Mouse (Mus musculus): ENCODE measurements around the gene Cep128. TPM values are rescaled to one million over a fixed set of nuclear protein-coding genes. Genes with fewer than 3 reads are reported as not detected.
A peak's percentile ranks its signal among the peaks of the same experiment; 100 is the strongest.

Gene Cep128
- polyA plus RNA-seq, 1 experiment from 2014 or later: 3.7 TPM

DNA sequence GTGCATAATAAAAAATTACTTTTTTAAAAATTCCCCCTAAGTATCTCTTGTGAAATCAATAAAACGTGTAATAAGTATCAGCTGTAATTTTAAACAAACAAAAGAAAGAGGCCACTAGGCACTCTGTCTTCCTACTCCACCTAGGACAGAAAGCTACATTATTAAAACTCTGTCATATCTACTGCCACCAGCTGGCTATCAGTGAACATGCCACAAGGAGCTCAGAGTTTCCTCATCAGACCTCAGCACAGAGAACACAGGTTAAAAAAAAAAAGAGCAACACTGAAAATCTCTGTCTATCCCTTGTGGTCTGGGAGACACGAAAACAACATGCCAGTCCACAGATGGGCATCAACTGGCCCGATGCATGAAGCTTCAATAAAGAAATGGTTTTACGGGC lies 295.9 kb downstream of the Cep128 start:
- Histone ChIP-seq H3K4me1 (replicated peaks; ENCODE audit: control insufficient read depth, insufficient read depth, low read length) (no peaks in the 10 kb centered on the region), H3K27ac (ENCODE audit: low read depth, low read length) (no peak overlapping the region)
- 78% methylated on average over 4 of the region's 4 CpGs for WGBS

DNA sequence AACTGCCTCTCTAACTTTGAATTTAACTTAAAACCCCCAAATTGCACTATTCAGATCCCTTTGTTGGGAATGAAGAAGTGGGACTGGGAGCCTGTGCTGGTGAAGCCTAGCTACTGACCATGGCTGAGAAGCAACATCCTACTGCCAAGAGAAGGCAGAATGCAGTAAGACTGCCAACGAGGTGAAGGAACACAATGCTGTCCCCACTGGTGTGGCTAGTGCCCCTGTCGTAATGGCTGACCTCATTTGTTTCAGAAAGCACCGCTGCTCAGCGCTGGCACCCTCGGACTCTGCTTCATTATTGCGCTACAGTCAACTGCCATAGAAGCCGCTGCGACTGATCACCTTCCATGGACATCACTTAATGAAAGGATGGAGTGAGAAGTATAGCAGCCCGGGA lies 298.2 kb downstream of the Cep128 start:
- H3K27me3 ChIP-seq (replicated peaks; ENCODE audit: control insufficient read depth, insufficient read depth, low read length): no peaks in the 10 kb centered on the region
- H3K4me2 ChIP-seq (replicated peaks; ENCODE audit: low read depth): no peak overlapping the region
- H3K9me3 ChIP-seq (ENCODE audit: control insufficient read depth): no peaks in the 10 kb centered on the region
- H3K4me3 ChIP-seq (ENCODE audit: low read depth, low read length): no peak overlapping the region
- no peaks in the 10 kb centered on the region for H3K4me1 ChIP-seq (replicated peaks; ENCODE audit: control insufficient read depth, insufficient read depth, low read length)
- 93% methylated on average over 9 of the region's 9 CpGs for WGBS
- no peak for TF ChIP-seq CTCF (IDR thresholded peaks at IDR 0.05; ENCODE audit: low read depth)
- H3K36me3 ChIP-seq (ENCODE audit: control insufficient read depth, insufficient read depth): no peaks in the 10 kb centered on the region
- H3K9ac ChIP-seq (ENCODE audit: low read depth, low read length): no peak overlapping the region
- H3K27ac ChIP-seq (ENCODE audit: low read depth, low read length): no peak overlapping the region
- ATAC-seq: no peak

More for the DNA sequence above, 295.9 kb downstream of the Cep128 start:
- Histone ChIP-seq H3K27me3 (replicated peaks; ENCODE audit: control insufficient read depth, insufficient read depth, low read length) (no peaks in the 10 kb centered on the region), H3K9ac (ENCODE audit: low read depth, low read length) (no peak overlapping the region), H3K4me3 (ENCODE audit: low read depth, low read length) (no peak overlapping the region), H3K4me2 (replicated peaks; ENCODE audit: low read depth) (no peak overlapping the region), H3K9me3 (ENCODE audit: control insufficient read depth) (no peaks in the 10 kb centered on the region), H3K36me3 (ENCODE audit: control insufficient read depth, insufficient read depth) (no peaks in the 10 kb centered on the region)
- no peak for ATAC-seq
- peak; percentile 63 for TF ChIP-seq CTCF (IDR thresholded peaks at IDR 0.05; ENCODE audit: low read depth)

DNA sequence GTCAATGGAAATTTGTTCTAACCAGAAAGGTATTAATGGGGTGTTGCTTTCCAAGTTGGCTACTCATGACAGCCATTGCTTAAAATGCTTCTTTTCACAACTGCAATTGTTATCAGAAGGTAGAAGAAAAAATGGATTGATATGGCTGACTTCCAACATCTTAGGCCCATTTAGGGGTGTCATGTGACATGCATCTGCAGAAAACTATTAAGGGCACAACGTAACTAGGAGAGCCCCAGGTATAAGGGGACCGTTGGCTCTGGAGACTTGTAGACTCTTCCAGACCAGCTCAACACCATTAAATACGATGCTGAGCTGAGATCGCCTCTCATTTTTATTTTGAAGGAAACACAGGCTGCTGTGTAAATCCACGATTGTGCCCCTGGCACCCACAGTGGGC lies 308.6 kb downstream of the Cep128 start:
- no peaks in the 10 kb centered on the region for H3K4me1 ChIP-seq (replicated peaks; ENCODE audit: control insufficient read depth, insufficient read depth, low read length)
- H3K9ac ChIP-seq (ENCODE audit: low read depth, low read length): no peak overlapping the region
- WGBS: 90% methylated on average over 5 of the region's 5 CpGs
- no peak for TF ChIP-seq CTCF (IDR thresholded peaks at IDR 0.05; ENCODE audit: low read depth)
- no peaks in the 10 kb centered on the region for H3K27me3 ChIP-seq (replicated peaks; ENCODE audit: control insufficient read depth, insufficient read depth, low read length)
- H3K4me2 ChIP-seq (replicated peaks; ENCODE audit: low read depth): no peak overlapping the region
- H3K4me3 ChIP-seq (ENCODE audit: low read depth, low read length): no peak overlapping the region
- no peaks in the 10 kb centered on the region for H3K36me3 ChIP-seq (ENCODE audit: control insufficient read depth, insufficient read depth)
- H3K27ac ChIP-seq (ENCODE audit: low read depth, low read length): no peak overlapping the region
- no peaks in the 10 kb centered on the region for H3K9me3 ChIP-seq (ENCODE audit: control insufficient read depth)
- ATAC-seq: no peak

DNA sequence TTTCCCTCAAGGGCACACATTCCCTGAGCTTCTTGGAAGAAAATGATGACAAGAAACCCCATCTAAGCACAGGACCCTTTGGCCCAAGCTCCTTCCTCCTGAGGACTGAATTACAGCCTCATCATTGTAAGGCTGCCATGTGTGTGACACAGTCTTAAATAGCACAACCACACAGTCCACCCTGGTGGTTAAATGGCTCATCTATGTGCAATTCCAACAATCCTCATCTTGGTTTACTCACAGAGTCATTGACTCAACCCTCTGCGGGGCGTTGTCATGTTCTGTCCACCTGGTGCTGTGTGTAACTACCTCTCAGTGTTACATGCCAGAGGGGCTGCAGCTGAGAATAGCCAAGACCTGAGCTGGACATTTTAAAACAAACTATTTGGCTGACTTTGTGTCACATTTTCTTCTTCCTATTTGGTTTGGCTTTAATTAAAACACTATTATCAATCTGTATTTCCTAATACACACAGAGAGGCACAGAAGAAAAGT lies 313.6 kb downstream of the Cep128 start:
- H3K4me1 ChIP-seq (replicated peaks; ENCODE audit: control insufficient read depth, insufficient read depth, low read length): no peaks in the 10 kb centered on the region
- TF ChIP-seq CTCF (IDR thresholded peaks at IDR 0.05; ENCODE audit: low read depth): no peak
- H3K4me2 ChIP-seq (replicated peaks; ENCODE audit: low read depth): no peak overlapping the region
- H3K9me3 ChIP-seq (ENCODE audit: control insufficient read depth): no peaks in the 10 kb centered on the region
- no peaks in the 10 kb centered on the region for H3K27me3 ChIP-seq (replicated peaks; ENCODE audit: control insufficient read depth, insufficient read depth, low read length)
- no peak overlapping the region for H3K9ac ChIP-seq (ENCODE audit: low read depth, low read length)
- ATAC-seq: no peak
- H3K4me3 ChIP-seq (ENCODE audit: low read depth, low read length): no peak overlapping the region
- 92% methylated on average over 2 of the region's 2 CpGs for whole genome bisulfite sequencing
- H3K27ac ChIP-seq (ENCODE audit: low read depth, low read length): no peak overlapping the region
- no peaks in the 10 kb centered on the region for H3K36me3 ChIP-seq (ENCODE audit: control insufficient read depth, insufficient read depth)

- ATAC-seq: no peak
- no peak overlapping the region for H3K4me3 ChIP-seq (ENCODE audit: low read depth, low read length)
- no peak overlapping the region for H3K27ac ChIP-seq (ENCODE audit: low read depth, low read length)
- TF ChIP-seq CTCF (IDR thresholded peaks at IDR 0.05; ENCODE audit: low read depth): no peak
- H3K4me1 ChIP-seq (replicated peaks; ENCODE audit: control insufficient read depth, insufficient read depth, low read length): no peaks in the 10 kb centered on the region
- no peak overlapping the region for H3K9ac ChIP-seq (ENCODE audit: low read depth, low read length)
- WGBS: 97% methylated on average over 2 of the region's 2 CpGs
- H3K9me3 ChIP-seq (ENCODE audit: control insufficient read depth): no peaks in the 10 kb centered on the region
- H3K36me3 ChIP-seq (ENCODE audit: control insufficient read depth, insufficient read depth): no peaks in the 10 kb centered on the region
- no peak overlapping the region for H3K4me2 ChIP-seq (replicated peaks; ENCODE audit: low read depth)
- no peaks in the 10 kb centered on the region for H3K27me3 ChIP-seq (replicated peaks; ENCODE audit: control insufficient read depth, insufficient read depth, low read length)
Measured at GRCm38 (mm10) chr12:91067083-91067441, 317.1 kb downstream of the Cep128 start.

- H3K4me1 ChIP-seq (replicated peaks; ENCODE audit: control insufficient read depth, insufficient read depth, low read length): no peaks in the 10 kb centered on the region
- WGBS: 85% methylated on average over 5 of the region's 5 CpGs
Measured at GRCm38 (mm10) chr12:91066286-91067082, 317.7 kb downstream of the Cep128 start.

More at GRCm38 (mm10) chr12:91066286-91067082, 317.7 kb downstream of the Cep128 start:
- H3K36me3 ChIP-seq (ENCODE audit: control insufficient read depth, insufficient read depth): no peaks in the 10 kb centered on the region
- H3K9me3 ChIP-seq (ENCODE audit: control insufficient read depth): no peaks in the 10 kb centered on the region
- H3K4me2 ChIP-seq (replicated peaks; ENCODE audit: low read depth): no peak overlapping the region
- no peak overlapping the region for H3K27ac ChIP-seq (ENCODE audit: low read depth, low read length)
- TF ChIP-seq CTCF (IDR thresholded peaks at IDR 0.05; ENCODE audit: low read depth): no peak
- no peak for ATAC-seq
- H3K9ac ChIP-seq (ENCODE audit: low read depth, low read length): no peak overlapping the region
- H3K4me3 ChIP-seq (ENCODE audit: low read depth, low read length): no peak overlapping the region
- no peaks in the 10 kb centered on the region for H3K27me3 ChIP-seq (replicated peaks; ENCODE audit: control insufficient read depth, insufficient read depth, low read length)

Data from intestine, postnatal 0 days (tissue).